Mouse (Mus musculus) forebrain, postnatal 0 days (tissue): ENCODE results near the gene Lrrc66. TPM values are rescaled to one million over a fixed set of nuclear protein-coding genes. Genes with fewer than 3 reads are reported as not detected.
"Not testable (repeated sequence)": the region's sequence is repeated elsewhere in the genome, so short reads cannot be mapped to it uniquely, and the experiment has no call there.

Experiments used
- ATAC-seq: fragments of 200-750 bp; cut with Nextera tagmentation; 2 replicates; pipeline ENCODE4 v1.8.0; 2017; ENCODE audit warnings: mild to moderate bottlenecking, moderate library complexity
- DNase-seq: peaks from one replicate; pipeline ENCODE4 v3.0.0-alpha.2; 2015
- H3K27ac ChIP-seq: fragments of 300-500 bp; sonication (generic); 2 replicates; pipeline ENCODE4 v1.5.1; 2014; ENCODE audit warnings: low read depth, mild to moderate bottlenecking, antibody characterized with exemption, low read length, moderate library complexity, mixed read lengths
- H3K27me3 ChIP-seq: fragments of 300-500 bp; sonication (generic); 2 replicates; pipeline ENCODE4 v1.6.1; 2014; ENCODE audit warnings: mild to moderate bottlenecking, low read length, mixed read lengths; ENCODE audit not compliant: insufficient read depth
- H3K36me3 ChIP-seq: fragments of 300-500 bp; sonication (generic); 2 replicates; pipeline ENCODE4 v1.6.1; 2014; ENCODE audit warnings: mild to moderate bottlenecking, moderate library complexity; ENCODE audit not compliant: insufficient read depth
- H3K4me1 ChIP-seq: fragments of 300-500 bp; sonication (generic); 2 replicates; pipeline ENCODE4 v1.6.1; 2014; ENCODE audit warnings: antibody characterized with exemption; ENCODE audit not compliant: insufficient read depth
- H3K4me2 ChIP-seq: fragments of 300-500 bp; sonication (generic); 2 replicates; pipeline ENCODE4 v1.6.1; 2014; ENCODE audit warnings: low read depth, mild to moderate bottlenecking, moderate library complexity
- H3K4me3 ChIP-seq: fragments of 300-500 bp; sonication (generic); 2 replicates; pipeline ENCODE4 v1.5.1; 2014; ENCODE audit warnings: low read depth, low read length, mixed read lengths
- H3K9ac ChIP-seq: fragments of 300-500 bp; sonication (generic); 2 replicates; pipeline ENCODE4 v1.6.1; 2014; ENCODE audit warnings: mild to moderate bottlenecking
- H3K9me3 ChIP-seq: fragments of 300-500 bp; sonication (generic); 2 replicates; pipeline ENCODE4 v1.6.1; 2016; ENCODE audit warnings: low read length
- CTCF ChIP-seq: sonication (generic); IDR thresholded peaks from 2 replicates; pipeline ENCODE4 v1.5.1; 2016; ENCODE audit warnings: antibody characterized with exemption, control low read depth, low read depth
- WGBS: fragments of 180-500 bp; shearing (Covaris S2); extraction: QIAGEN DNeasy Blood & Tissue Kit; methylation state at CpG from one replicate; pipeline ENCODE4 v1.1.7; 2014; 5-methylcytosine and 5-hydroxymethylcytosine counted together
- polyA plus RNA-seq: library from polyadenylated mRNA; unstranded; fragments of >200 nt; fragmentation: Nextera tagmentation; extraction: Ambion mirVana; gene quantifications from 2 replicates; pipeline ENCODE4 v1.2.1, GENCODE M21; 2015
- total RNA-seq: library from RNA; depleted of rRNA; stranded (reverse); fragments of >200 nt; gene quantifications from 2 replicates; pipeline ENCODE4 v1.2.3, GENCODE M21; 2014

Lrrc66 gene
- total and polyA plus RNA-seq, 2 experiments from 2014 or later = 0.14 TPM; not detected in 1

DNA sequence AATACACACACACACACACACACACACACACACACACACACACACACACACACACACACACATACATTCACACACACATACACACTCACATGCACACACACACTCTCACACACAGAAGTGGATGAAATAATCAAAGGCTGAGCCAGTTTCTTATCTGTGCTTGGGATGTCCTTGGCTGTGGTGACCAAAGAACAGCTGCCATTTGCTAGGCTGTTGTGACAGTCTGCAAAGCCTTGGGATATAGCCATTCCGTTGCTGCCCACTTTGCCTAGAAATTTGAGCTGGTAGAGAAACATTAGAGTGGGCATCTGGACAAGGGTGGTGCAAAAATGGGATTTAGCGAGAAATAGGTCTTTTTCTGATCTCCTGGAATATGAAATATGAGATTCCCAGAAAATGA, 32.3 kb downstream of the Lrrc66 start:
- peak; percentile 22 for DNase-seq
- Histone ChIP-seq H3K36me3 (no peaks in the 10 kb centered on the region), H3K4me3 (no peak overlapping the region), H3K9ac (no peak overlapping the region), H3K27ac (no peak overlapping the region), H3K4me2 (no peak overlapping the region), H3K9me3 (no peaks in the 10 kb centered on the region), H3K27me3 (no peaks in the 10 kb centered on the region), H3K4me1 (peaks cover 6% of the 10 kb centered on the region; the same call in 1 of the 2 replicates)
- TF ChIP-seq CTCF = no peak
- WGBS = 53% methylated on average over 2 of the region's 2 CpGs
- 0 out of 2 replicates have a peak, but pooled peaks have one; percentile 10 for ATAC-seq

DNA sequence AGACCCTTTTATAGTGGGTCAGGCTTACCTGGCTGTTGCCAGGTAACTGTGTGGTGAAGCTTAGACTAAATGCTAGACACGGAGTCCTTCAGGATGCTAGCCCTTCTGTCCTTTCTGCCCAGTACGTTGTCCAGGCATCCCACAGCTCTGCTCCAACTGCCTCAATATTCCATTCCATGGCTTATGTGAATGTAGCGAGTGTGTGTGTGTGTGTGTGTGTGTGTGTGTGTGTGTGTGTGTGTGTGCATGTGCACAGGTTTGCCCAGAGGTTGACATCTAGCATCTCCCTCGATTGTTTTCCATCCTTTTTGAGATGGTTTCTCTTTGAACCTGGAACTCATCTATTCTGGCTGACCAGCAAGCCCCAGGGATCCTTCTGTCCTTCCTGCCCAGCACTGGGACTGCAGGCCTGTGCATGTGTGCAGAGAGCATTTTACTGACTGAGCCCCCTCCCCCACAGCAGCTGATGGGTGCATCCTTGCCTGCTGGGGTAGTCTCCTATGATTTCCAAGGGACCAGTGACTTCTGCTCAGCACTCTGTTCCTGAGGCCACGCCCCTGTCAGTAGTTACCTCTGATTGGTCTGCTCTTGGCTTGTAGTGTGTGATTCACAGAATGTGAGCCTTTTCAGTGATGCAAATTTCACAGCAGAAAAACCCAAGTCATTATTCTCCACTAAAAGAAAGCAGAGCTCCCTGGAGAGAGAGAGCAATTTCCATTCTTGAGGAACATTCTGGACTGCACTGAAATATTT, 33.2 kb downstream of the Lrrc66 start:
- no peak overlapping the region for H3K27ac ChIP-seq
- H3K9me3 ChIP-seq = no peaks in the 10 kb centered on the region
- TF ChIP-seq CTCF = no peak
- 59% methylated on average over 5 of the region's 5 CpGs for WGBS
- H3K4me3 ChIP-seq = no peak overlapping the region
- DNase-seq = peak; percentile 31
- no peaks in the 10 kb centered on the region for H3K36me3 ChIP-seq
- no peak overlapping the region for H3K9ac ChIP-seq
- ATAC-seq = peak; percentile 77
- H3K4me2 ChIP-seq = no peak overlapping the region
- peaks cover 6% of the 10 kb centered on the region; the same call in 1 of the 2 replicates for H3K4me1 ChIP-seq
- H3K27me3 ChIP-seq = no peaks in the 10 kb centered on the region

DNA sequence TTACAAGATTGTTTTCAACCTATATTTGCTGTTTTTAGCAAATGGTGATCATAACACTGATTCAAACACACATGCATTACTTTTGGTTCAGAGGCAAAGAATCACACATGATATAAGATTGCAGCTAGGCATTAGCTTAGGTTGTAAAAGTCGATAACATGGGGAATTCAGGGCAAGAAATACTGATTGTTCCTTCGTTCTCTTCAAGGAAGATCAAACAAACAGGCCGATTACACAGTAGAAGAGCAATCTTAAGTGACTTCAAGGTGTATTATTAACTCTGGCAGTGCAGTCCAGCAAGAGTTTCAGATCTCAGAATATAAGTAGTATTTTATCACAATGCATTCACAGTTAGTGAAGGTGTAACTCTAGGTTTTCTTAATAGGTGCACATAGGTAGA, 45.2 kb downstream of the Lrrc66 start:
- no peaks in the 10 kb centered on the region for H3K9me3 ChIP-seq
- no peak overlapping the region for H3K4me3 ChIP-seq
- no peak overlapping the region for H3K27ac ChIP-seq
- ATAC-seq (no peak), DNase-seq (no peak)
- TF ChIP-seq CTCF = no peak
- peaks cover 9% of the 10 kb centered on the region for H3K4me1 ChIP-seq
- H3K36me3 ChIP-seq = no peaks in the 10 kb centered on the region
- no peak overlapping the region for H3K9ac ChIP-seq
- WGBS = 73% methylated on average over 3 of the region's 3 CpGs
- H3K4me2 ChIP-seq = no peak overlapping the region
- no peaks in the 10 kb centered on the region for H3K27me3 ChIP-seq

DNA sequence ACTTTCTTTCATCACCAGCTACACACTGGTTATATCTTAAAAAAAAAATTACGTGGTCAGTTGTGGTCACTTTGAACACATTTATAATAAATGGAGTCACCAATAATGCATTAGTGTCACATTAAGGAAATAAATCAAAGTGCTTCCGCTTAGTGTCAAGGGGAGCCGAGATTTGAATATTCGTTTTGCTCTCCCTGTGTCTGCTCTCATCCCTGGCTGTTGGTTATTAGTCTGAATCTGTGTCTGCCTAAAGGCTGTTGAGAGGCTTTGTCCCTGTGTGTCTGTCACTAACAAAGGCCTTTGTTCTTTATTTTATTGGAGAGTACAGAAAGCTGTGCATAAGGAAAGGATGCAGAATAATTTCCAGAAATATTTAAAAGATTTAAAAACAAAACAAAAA, 45.7 kb downstream of the Lrrc66 start:
- TF ChIP-seq CTCF = no peak
- Histone ChIP-seq H3K36me3 (no peaks in the 10 kb centered on the region), H3K4me1 (peaks cover 9% of the 10 kb centered on the region), H3K27me3 (no peaks in the 10 kb centered on the region), H3K4me2 (no peak overlapping the region), H3K4me3 (no peak overlapping the region), H3K27ac (no peak overlapping the region), H3K9me3 (no peaks in the 10 kb centered on the region), H3K9ac (no peak overlapping the region)
- DNase-seq (no peak), ATAC-seq (no peak)
- 60% methylated on average over 4 of the region's 4 CpGs for WGBS

DNA sequence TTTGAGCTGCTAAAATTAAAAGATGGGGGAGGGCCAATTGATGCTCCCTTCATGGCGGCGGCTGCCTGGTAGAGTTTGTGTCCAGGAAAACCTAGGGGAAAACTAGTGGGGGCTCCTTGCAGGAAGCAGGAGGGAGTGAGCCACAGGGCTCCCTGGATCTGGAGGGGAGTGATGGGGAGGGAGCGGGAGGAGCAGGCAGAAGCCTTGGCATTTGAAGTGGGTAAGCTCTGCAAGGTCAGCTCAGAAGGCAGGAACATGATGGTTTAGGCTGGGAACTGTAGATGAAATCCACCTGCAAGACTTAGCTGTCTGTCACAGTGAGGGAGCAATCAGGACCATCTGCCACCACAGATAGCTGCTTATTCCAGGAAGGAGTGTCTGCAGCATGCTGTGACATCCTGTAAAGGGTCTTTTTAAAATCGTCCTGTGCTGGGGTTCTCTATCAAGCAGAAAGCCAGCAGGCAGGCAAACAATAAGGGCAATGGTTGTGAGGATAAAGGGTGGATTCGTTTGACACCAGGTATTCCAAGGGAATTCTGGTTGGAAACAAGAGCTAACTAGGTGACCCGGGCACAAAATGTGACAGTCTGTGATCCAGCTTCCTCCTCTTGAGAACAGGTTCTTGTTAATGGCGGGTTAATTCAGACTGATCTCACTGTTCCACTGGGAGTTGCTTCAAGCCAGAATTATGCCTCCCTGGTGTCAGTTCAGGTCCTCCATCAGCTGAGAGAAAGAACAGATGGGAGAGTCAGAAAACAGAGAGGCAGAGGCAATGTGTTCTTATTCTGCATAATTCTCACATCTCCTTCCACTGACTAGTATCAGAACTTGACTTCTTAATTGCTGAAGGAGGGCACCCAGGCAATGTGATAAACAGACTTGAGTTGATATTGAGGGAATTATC, 46.9 kb downstream of the Lrrc66 start:
- DNase-seq = peak; percentile 45
- H3K4me3 ChIP-seq = no peak overlapping the region
- H3K4me1 ChIP-seq = peaks cover 9% of the 10 kb centered on the region
- 20% methylated on average over 7 of the region's 7 CpGs for WGBS
- TF ChIP-seq CTCF = no peak
- H3K36me3 ChIP-seq = no peaks in the 10 kb centered on the region
- H3K27me3 ChIP-seq = no peaks in the 10 kb centered on the region
- no peaks in the 10 kb centered on the region for H3K9me3 ChIP-seq
- ATAC-seq = peak; percentile 84
- no peak overlapping the region for H3K4me2 ChIP-seq
- H3K9ac ChIP-seq = 0 out of 2 replicates have a peak overlapping the region, but pooled peaks have one; percentile 18
- peak overlapping the region; percentile 71 for H3K27ac ChIP-seq

DNA sequence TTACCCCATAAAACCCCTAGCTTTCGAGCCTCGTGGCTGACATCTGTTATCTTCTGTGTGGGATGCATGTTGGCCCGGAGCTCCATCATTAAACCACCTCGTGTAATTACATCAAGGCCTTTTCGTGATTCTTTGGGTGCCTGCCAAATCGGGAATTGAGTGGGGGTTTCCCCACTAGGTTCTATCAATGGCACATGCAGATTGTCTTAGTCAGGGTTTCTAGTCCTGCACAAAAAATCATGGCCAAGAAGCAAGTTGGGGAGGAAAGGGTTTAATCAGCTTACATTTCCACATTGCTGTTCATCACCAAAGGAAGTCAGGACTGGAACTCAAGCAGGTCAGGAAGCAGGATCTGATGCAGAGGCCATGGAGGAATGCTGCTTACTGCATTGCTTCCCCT, 48.3 kb downstream of the Lrrc66 start:
- H3K9ac ChIP-seq, H3K9me3 ChIP-seq, H3K27me3 ChIP-seq, H3K4me2 ChIP-seq, H3K4me1 ChIP-seq, DNase-seq, ATAC-seq, H3K36me3 ChIP-seq, H3K4me3 ChIP-seq, H3K27ac ChIP-seq: not testable (repeated sequence)
- WGBS = 33% methylated on average over 6 of the region's 6 CpGs

DNA sequence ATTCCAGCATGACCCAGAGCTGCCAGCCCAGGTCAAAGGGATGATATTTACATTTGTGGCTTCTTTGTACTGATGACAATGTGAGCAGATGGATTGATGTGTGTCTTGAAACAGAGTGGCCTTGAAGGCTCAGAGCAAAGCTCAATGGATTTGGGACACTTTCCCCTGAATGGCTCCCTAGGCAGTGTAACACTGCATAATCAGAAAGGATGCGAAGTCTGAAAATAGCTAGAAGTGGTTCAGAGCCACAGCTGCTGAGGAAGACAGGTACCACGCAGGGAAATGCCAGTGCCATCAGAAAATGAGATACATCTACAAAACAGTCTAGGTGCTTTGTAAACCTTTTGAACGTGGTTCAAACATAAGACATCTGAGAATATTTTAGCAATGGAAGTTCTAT, 54.2 kb downstream of the Lrrc66 start:
- Histone ChIP-seq H3K27ac (no peak overlapping the region), H3K4me3 (no peak overlapping the region), H3K27me3 (no peaks in the 10 kb centered on the region; the same call in 1 of the 2 replicates), H3K36me3 (no peaks in the 10 kb centered on the region), H3K4me2 (no peak overlapping the region), H3K4me1 (peaks cover 8% of the 10 kb centered on the region; the same call in 1 of the 2 replicates), H3K9me3 (no peaks in the 10 kb centered on the region), H3K9ac (no peak overlapping the region)
- DNase-seq = no peak
- TF ChIP-seq CTCF = no peak
- ATAC-seq = no peak
- WGBS = 80% methylated on average over 3 of the region's 3 CpGs
